Mouse (Mus musculus) G1E-ER4 (cell line): ENCODE measurements around the gene Fga. TPM values are rescaled to one million over a fixed set of nuclear protein-coding genes. Genes with fewer than 3 reads are reported as not detected.

Experiments used
- GATA1 ChIP-seq: IDR thresholded peaks from one replicate; pipeline ENCODE4 v1.8.0; 2012; ENCODE audit warnings: low read length, inconsistent platforms
- polyA plus RNA-seq: library from polyadenylated mRNA; stranded (reverse); fragments of >175 nt; gene quantifications from 2 replicates; pipeline ENCODE4 v1.2.3, GENCODE M21; 2012

The Fga gene
- polyA plus RNA-seq, 1 experiment = not detected

GRCm38 (mm10) chr3:83012636-83013035 lies 13.2 kb upstream of the Fga start:
- TF ChIP-seq GATA1 = no peak

- no peak for TF ChIP-seq GATA1
Observed at GRCm38 (mm10) chr3:83013951-83014350, 11.9 kb upstream of the Fga start.

GRCm38 (mm10) chr3:83016236-83016635 lies 9.6 kb upstream of the Fga start:
- TF ChIP-seq GATA1 = no peak

- no peak for TF ChIP-seq GATA1
Observed at GRCm38 (mm10) chr3:83020387-83020786, 5.5 kb upstream of the Fga start.

DNA sequence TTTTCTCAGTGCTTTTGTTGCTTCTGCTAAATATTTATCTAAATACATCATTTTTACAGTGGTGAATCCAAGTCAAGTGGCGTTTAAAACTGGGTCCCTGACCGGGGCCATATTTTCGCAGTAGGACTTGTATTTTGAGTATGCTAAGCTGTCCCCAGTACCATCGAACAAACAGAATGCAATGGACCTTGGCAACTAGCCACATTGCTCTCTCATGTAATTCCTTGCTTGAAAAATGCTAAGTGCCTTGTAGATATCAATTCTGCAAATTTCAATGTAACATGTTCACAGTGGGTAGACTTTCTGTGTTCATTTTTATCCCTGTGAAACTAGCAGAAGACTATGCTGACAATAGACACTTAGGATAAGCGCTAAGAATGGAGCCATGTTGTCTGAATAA lies 4.7 kb upstream of the Fga start:
- TF ChIP-seq GATA1 = no peak

GRCm38 (mm10) chr3:83025036-83025435 lies 840 bp upstream of the Fga start:
- no peak for TF ChIP-seq GATA1

DNA sequence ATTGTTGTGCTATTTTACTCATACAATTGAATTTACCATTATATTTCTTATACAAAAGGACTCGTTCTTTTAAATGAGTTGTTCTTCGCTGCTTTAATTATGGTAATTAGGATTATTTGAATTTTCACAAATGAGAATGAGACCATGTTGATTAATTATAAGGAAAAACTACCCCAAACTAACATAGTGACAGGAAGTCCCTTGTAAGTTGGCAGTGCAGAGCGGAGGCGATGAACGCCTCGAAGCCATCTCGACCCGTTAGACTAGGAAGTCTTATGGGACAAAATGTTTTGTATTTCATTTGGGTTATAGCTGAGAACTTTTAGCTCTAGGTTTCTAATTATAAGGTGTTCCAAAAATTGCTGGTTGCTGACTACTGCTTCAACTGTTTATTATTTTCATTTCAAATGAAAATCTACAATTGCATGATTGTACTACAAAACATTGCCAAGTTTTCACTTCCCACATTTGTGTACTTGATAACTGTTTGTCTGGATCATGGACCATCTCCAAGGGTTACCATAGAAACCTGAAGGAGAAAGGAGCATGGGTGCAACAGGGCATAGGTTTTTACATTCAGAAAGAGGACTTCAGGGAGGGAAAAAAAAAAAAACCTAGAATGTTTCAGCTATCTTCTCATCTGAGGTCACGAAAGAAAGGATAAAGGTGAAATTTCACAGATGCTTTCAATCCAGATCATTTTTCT lies 1.8 kb downstream of the Fga start:
- no peak for TF ChIP-seq GATA1

- TF ChIP-seq GATA1 = no peak
Observed at GRCm38 (mm10) chr3:83030331-83030730, 4.5 kb downstream of the Fga start.

DNA sequence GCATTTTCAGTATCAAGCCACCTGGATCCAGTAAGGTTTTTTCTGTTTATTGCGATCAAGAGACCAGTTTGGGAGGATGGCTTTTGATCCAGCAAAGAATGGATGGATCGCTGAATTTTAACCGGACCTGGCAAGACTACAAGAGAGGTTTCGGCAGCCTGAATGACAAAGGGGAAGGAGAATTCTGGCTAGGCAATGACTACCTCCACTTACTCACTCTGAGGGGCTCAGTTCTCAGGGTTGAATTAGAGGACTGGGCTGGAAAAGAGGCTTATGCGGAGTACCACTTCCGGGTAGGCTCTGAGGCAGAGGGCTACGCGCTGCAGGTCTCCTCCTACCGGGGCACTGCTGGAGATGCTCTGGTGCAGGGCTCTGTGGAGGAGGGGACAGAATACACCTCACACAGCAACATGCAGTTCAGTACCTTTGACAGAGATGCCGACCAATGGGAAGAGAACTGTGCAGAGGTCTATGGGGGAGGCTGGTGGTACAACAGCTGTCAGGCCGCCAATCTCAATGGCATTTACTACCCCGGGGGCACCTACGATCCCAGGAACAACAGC lies 7.0 kb downstream of the Fga start:
- TF ChIP-seq GATA1 = no peak

- TF ChIP-seq GATA1 = no peak
Observed at GRCm38 (mm10) chr3:83033801-83034200, 7.9 kb downstream of the Fga start.

DNA sequence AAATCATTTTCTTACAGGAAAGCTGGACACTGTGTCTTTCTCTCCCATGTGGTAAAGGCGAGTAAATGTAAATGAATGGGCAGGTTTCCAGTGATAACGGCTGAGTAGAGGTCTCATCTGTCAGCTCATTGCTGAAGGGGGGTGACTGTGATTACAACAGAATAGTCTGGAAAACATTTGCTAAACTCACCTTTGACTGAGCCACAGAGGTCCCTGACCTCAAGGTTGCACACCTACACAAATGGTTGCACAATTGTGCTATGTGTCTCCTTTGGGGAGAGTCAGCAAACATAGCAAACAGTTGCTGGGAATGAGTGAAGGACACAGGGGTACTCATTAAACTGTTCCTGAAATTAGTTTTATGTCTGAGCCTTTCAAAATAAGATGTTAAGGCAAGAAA lies 13.0 kb downstream of the Fga start:
- no peak for TF ChIP-seq GATA1

DNA sequence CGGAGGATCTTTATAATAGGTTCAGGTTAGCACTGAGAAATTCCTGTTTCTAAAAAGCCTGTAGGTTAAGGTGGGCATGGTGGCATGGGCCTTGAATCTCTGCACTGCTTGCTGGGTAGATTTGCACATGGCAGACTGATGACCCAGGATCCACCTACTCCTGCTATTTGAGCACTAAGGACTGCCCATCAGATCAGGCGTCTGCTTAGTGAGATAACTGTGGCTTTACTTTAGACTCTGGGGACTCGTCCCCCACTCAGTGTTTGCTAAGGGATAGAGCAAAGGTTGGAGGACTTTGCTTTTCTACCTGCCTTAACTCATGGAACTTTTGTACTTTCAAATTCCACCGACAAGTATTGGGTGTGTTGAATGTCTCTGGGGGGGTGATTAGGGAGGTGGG lies 13.8 kb downstream of the Fga start:
- TF ChIP-seq GATA1 = no peak

DNA sequence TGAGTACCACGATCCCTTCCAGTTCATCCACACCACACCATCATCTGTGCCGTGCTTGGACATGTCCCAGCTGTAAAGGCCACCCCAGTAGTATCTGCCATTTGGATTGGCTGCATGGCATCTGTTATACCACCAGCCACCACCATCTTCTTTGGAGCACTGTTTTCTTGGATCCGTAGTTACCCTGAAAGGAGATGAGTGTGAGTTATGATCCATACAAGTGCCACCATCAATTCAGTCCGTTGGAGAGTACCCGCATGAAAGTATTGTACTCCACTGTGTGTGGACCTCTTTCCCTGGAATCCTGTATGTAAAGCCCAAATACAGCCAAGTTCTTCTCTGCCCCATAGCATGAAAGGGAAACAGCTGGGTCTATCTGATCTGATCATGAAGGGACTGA lies 16.6 kb downstream of the Fga start:
- no peak for TF ChIP-seq GATA1

DNA sequence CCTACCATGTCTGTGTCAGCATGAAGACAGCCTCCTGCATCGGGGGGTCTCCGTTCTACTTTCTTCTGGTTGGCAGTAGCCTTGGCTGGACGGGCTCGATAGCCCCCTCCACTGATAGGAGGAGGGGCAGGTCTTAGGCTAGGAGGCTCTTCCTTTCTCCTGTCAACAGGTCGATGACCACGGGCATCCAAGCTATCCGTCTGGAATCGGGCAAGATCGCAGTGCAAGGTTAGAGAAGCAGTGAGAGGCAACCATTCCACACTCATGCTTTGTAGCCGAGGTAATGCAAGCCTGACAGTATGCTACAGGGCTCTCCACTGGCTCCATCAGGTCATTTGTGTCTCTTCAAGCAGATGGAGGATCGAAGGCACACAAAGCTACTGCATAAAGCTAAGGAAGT lies 20.8 kb downstream of the Fga start:
- no peak for TF ChIP-seq GATA1

GRCm38 (mm10) chr3:83049680-83050079 lies 23.8 kb downstream of the Fga start, which contains the start of gene Fgb:
Fgb (minus strand) TSS chr3:83049863.
- no peak for TF ChIP-seq GATA1

GRCm38 (mm10) chr3:83050661-83051060 lies 24.8 kb downstream of the Fga start:
- no peak for TF ChIP-seq GATA1

- no peak for TF ChIP-seq GATA1
Observed at GRCm38 (mm10) chr3:83052102-83052501, 26.2 kb downstream of the Fga start.
